Mouse (Mus musculus): ENCODE data around the gene Tmc6. TPM values are rescaled to one million over a fixed set of nuclear protein-coding genes. Genes with fewer than 3 reads are reported as not detected.
"Not testable (repeated sequence)": the region's sequence is repeated elsewhere in the genome, so short reads cannot be mapped to it uniquely, and the experiment has no call there.

Tmc6 gene
- polyA plus RNA-seq, 1 experiment from 2014 or later, result 24.5 TPM

DNA sequence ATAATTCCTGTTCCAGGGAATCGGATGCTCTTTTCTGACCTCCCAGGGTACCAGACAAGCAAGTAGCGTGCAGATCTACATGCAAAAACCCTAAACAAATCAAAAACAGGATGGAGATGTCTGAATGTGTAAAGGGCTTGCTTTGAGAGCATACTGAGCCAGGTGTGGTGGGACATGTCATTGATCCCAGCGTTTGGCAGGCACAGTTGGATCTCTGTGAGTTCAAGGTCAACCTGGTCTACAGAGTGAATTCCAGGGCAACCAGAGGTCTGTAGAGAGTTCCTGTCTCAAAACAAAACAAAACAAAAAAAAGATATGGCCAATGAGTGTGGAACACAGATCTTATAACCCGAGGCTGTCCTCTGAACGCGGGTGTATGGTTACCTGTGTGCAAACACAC, 41.4 kb upstream of the Tmc6 start:
- peaks cover 65% of the 10 kb centered on the region for H3K4me1 ChIP-seq
- H3K27me3 ChIP-seq, result no peaks in the 10 kb centered on the region
- no peak overlapping the region for H3K4me3 ChIP-seq
- peaks cover 33% of the 10 kb centered on the region for H3K36me3 ChIP-seq
- 90% methylated on average over 6 of the region's 6 CpGs for WGBS
- H3K27ac ChIP-seq, result peak overlapping the region; percentile 48; the same call in 1 of the 2 replicates
- H3K4me2 ChIP-seq, result no peak overlapping the region
- no peaks in the 10 kb centered on the region for H3K9me3 ChIP-seq
- no peak overlapping the region for H3K9ac ChIP-seq
- no peak for ATAC-seq (ENCODE audit: insufficient number of reproducible peaks, low FRiP score, low TSS enrichment, low read depth)

- peaks cover 39% of the 10 kb centered on the region for H3K36me3 ChIP-seq
- no peak overlapping the region for H3K4me2 ChIP-seq
- H3K9ac ChIP-seq, result no peak overlapping the region
- peaks cover 59% of the 10 kb centered on the region for H3K4me1 ChIP-seq
- no peak overlapping the region for H3K4me3 ChIP-seq
- WGBS, result 50% methylated on average over 7 of the region's 7 CpGs
- H3K27ac ChIP-seq, result peak overlapping the region; percentile 48
- no peaks in the 10 kb centered on the region for H3K9me3 ChIP-seq
- ATAC-seq (ENCODE audit: insufficient number of reproducible peaks, low FRiP score, low TSS enrichment, low read depth), result no peak
- no peaks in the 10 kb centered on the region for H3K27me3 ChIP-seq
These were observed 40.8 kb upstream of the Tmc6 start for GRCm38 (mm10) chr11:117822728-117823241.

GRCm38 (mm10) chr11:117821868-117822267, 39.9 kb upstream of the Tmc6 start:
- no peak for ATAC-seq (ENCODE audit: insufficient number of reproducible peaks, low FRiP score, low TSS enrichment, low read depth)
- H3K4me3 ChIP-seq, result no peak overlapping the region
- H3K27me3 ChIP-seq, result no peaks in the 10 kb centered on the region
- peaks cover 48% of the 10 kb centered on the region for H3K36me3 ChIP-seq
- H3K4me1 ChIP-seq, result peaks cover 50% of the 10 kb centered on the region
- no peak overlapping the region for H3K9ac ChIP-seq
- H3K4me2 ChIP-seq, result no peak overlapping the region
- H3K27ac ChIP-seq, result no peak overlapping the region; the same call in 1 of the 2 replicates
- WGBS, result 87% methylated on average over 9 of the region's 9 CpGs
- H3K9me3 ChIP-seq, result no peaks in the 10 kb centered on the region

DNA sequence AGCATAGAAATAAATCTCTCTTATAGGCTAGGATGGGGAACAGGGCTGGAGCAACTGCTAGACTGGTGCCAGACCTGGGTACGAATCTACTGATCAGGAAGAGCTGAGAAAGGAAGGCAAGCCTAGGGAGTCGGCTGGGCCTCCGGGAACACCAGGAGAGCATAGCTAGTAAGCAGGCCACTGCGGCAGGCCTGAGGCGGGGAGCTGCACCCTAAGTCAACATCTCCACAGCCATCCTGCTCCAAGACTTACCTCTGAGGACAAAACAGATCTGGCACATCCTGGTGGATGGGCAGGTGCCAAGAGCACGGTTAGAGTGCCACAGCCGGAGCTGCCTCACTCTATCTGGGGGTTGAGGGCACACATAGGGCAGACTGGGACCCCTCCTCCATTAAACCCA, 38.2 kb upstream of the Tmc6 start:
- no peaks in the 10 kb centered on the region for H3K27me3 ChIP-seq
- no peaks in the 10 kb centered on the region for H3K9me3 ChIP-seq
- peak overlapping the region; percentile 5; the same call in 1 of the 2 replicates for H3K27ac ChIP-seq
- H3K4me1 ChIP-seq, result peaks cover 37% of the 10 kb centered on the region
- H3K4me2 ChIP-seq, result no peak overlapping the region
- no peak overlapping the region for H3K9ac ChIP-seq
- peaks cover 63% of the 10 kb centered on the region for H3K36me3 ChIP-seq
- WGBS, result 93% methylated on average over 7 of the region's 7 CpGs
- no peak overlapping the region for H3K4me3 ChIP-seq
- no peak for ATAC-seq (ENCODE audit: insufficient number of reproducible peaks, low FRiP score, low TSS enrichment, low read depth)

DNA sequence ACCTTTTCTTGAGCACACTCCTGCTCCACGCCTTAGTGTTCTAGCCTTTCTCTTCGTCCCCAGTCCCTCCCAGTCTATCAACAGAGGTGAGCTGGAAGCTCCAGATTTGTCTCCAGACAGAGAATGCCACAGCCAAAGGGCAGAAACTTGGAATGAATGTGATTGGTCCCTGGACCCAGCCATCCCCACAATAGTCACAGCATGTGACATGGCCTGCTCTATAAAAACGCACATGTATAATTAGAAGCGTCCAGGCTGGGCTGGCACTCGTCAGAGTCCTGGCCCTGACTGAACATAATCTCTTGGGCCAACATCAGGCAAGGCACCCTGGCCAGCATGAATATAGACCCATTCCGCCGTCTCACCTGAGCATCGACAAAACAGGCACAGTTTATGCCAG, 37.1 kb upstream of the Tmc6 start:
- ATAC-seq (ENCODE audit: insufficient number of reproducible peaks, low FRiP score, low TSS enrichment, low read depth), result no peak
- no peaks in the 10 kb centered on the region for H3K9me3 ChIP-seq
- H3K4me1 ChIP-seq, result peaks cover 27% of the 10 kb centered on the region
- peaks cover 74% of the 10 kb centered on the region for H3K36me3 ChIP-seq
- H3K27me3 ChIP-seq, result no peaks in the 10 kb centered on the region
- H3K27ac ChIP-seq, result no peak overlapping the region; the same call in 1 of the 2 replicates
- 64% methylated on average over 8 of the region's 8 CpGs for WGBS
- no peak overlapping the region for H3K9ac ChIP-seq
- no peak overlapping the region for H3K4me3 ChIP-seq
- H3K4me2 ChIP-seq, result no peak overlapping the region

DNA sequence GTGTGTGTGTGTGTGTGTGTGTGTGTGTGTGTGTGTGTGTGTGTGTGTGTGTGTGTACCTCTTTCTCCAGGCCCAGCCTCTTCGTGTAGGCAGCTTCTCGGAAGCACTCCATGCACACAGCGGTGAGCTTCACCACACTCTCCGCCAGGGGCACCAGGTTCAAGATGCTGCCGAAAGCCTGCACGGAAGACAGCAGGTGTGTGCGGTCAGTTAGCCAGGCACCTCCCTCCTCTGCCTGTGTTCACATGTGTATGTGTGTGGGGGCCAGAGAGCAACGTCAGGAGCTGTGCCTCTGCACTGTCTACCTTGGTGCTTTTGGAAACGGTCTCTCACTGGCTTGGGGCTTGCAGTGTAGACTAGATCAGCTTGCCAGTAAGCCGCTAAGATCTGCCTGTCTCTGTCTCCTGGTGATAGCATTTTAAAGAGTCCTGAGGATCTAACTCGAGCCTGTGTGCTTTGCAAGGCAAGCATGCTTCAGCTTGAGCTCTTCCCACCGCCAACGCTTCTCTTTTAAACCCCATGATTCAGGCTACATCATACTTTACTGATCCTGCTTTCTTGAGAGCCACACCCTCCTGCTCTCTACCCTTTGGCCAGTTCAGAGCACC, 34.5 kb upstream of the Tmc6 start:
- WGBS, result 87% methylated on average over 12 of the region's 13 CpGs
- no peak for ATAC-seq (ENCODE audit: insufficient number of reproducible peaks, low FRiP score, low TSS enrichment, low read depth)
- Histone ChIP-seq H3K9ac (no peak overlapping the region), H3K27ac (no peak overlapping the region), H3K36me3 (peaks cover 93% of the 10 kb centered on the region), H3K4me3 (no peak overlapping the region), H3K9me3 (no peaks in the 10 kb centered on the region), H3K27me3 (no peaks in the 10 kb centered on the region), H3K4me2 (no peak overlapping the region), H3K4me1 (peaks cover 7% of the 10 kb centered on the region)

- not testable (repeated sequence) for H3K27me3 ChIP-seq; H3K9ac ChIP-seq; H3K4me2 ChIP-seq; H3K9me3 ChIP-seq; H3K4me3 ChIP-seq; ATAC-seq (ENCODE audit: insufficient number of reproducible peaks, low FRiP score, low TSS enrichment, low read depth); H3K27ac ChIP-seq
- 83% methylated on average over 9 of the region's 9 CpGs for WGBS
- peaks cover 86% of the 10 kb centered on the region for H3K36me3 ChIP-seq
- H3K4me1 ChIP-seq, result peaks cover 13% of the 10 kb centered on the region
These were observed 33.9 kb upstream of the Tmc6 start for GRCm38 (mm10) chr11:117815850-117816249.

- Histone ChIP-seq H3K27me3 (no peaks in the 10 kb centered on the region), H3K4me1 (peaks cover 23% of the 10 kb centered on the region), H3K27ac (no peak overlapping the region), H3K4me3 (no peak overlapping the region), H3K9ac (no peak overlapping the region), H3K4me2 (no peak overlapping the region), H3K36me3 (peaks cover 77% of the 10 kb centered on the region), H3K9me3 (no peaks in the 10 kb centered on the region)
- ATAC-seq (ENCODE audit: insufficient number of reproducible peaks, low FRiP score, low TSS enrichment, low read depth), result no peak
- WGBS, result 93% methylated on average over 6 of the region's 6 CpGs
These were observed 32.8 kb upstream of the Tmc6 start for GRCm38 (mm10) chr11:117814704-117815366.

- Histone ChIP-seq H3K27me3 (no peaks in the 10 kb centered on the region), H3K9me3 (no peaks in the 10 kb centered on the region), H3K4me1 (peaks cover 24% of the 10 kb centered on the region), H3K36me3 (peaks cover 68% of the 10 kb centered on the region), H3K27ac (no peak overlapping the region), H3K9ac (no peak overlapping the region), H3K4me2 (no peak overlapping the region), H3K4me3 (no peak overlapping the region)
- WGBS, result 80% methylated on average over 5 of the region's 5 CpGs
- no peak for ATAC-seq (ENCODE audit: insufficient number of reproducible peaks, low FRiP score, low TSS enrichment, low read depth)
These were observed 31.9 kb upstream of the Tmc6 start for GRCm38 (mm10) chr11:117813867-117814266.

- H3K4me1 ChIP-seq, result peaks cover 24% of the 10 kb centered on the region
- no peaks in the 10 kb centered on the region for H3K27me3 ChIP-seq
- H3K27ac ChIP-seq, result peak overlapping the region; percentile 74
- peak; percentile 64; the same call in 1 of the 2 replicates for ATAC-seq (ENCODE audit: insufficient number of reproducible peaks, low FRiP score, low TSS enrichment, low read depth)
- H3K4me3 ChIP-seq, result peak overlapping the region; percentile 96
- H3K9ac ChIP-seq, result peak overlapping the region; percentile 74
- H3K9me3 ChIP-seq, result no peaks in the 10 kb centered on the region
- peak overlapping the region; percentile 94 for H3K4me2 ChIP-seq
- WGBS, result under 1% methylated on average over 21 of the region's 21 CpGs
- peaks cover 37% of the 10 kb centered on the region for H3K36me3 ChIP-seq
These were observed 28.5 kb upstream of the Tmc6 start for GRCm38 (mm10) chr11:117810401-117811046.

DNA sequence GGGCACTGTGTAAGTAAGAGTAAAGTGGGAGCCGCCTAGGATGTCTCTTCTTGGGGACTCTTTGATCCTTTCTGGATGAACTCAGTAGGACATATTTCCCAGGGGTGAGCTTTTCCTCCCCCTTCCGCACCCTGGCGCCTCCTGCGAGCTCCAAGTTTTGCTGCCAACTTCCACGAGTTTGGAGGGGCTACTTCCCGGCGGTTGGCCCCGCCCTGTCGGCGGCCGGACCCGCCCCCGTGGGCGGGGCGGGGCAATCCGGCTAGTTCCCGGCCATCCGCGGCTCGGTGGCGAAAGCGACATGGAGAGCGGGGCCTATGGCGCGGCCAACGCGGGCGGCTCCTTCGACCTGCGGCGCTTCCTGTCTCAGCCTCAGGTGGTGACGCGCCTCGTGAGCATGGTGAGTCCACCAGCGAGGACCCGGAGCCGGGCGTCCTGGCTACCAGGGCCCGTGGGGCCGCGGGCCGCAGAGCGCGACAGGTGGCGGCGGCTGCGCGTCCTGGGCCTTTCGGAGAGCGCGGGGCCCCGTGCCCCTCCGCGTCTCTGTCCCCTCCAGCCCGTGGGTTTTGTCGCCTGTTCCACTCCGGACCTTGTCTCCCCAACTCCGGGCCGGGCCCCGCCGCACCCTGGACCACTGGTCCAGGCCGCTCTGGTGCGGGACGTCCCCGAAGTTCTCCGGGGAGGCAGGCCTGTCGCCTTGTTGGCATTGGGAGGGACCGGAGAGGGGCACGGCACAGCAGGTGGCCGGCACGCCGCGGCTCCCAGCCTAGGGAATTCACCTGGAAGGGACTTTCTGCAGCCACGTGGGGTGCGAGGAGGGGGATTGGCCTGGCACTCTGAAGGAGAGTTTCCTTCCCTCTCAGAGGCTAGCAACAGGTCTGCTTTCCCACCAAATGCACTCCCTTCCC, 27.7 kb upstream of the Tmc6 start, which contains the start of the genes Gm20708 and Syngr2:
Gm20708 (plus strand) TSS at position 262 of the 905 bp plus-strand sequence.
Syngr2 (plus strand) TSS at position 262 of the 905 bp plus-strand sequence.
- peak; percentile 35; the same call in 1 of the 2 replicates for ATAC-seq (ENCODE audit: insufficient number of reproducible peaks, low FRiP score, low TSS enrichment, low read depth)
- under 1% methylated on average over 75 of the region's 75 CpGs for WGBS
- peak within 1 kb of the TSS; percentile 74 for H3K9ac ChIP-seq
- H3K27ac ChIP-seq, result peak within 1 kb of the TSS; percentile 74
- H3K36me3 ChIP-seq, result peaks cover 28% of the 10 kb centered on the region
- H3K4me2 ChIP-seq, result peak within 1 kb of the TSS; percentile 94
- H3K4me1 ChIP-seq, result peaks cover 24% of the 10 kb centered on the region
- peak within 1 kb of the TSS; percentile 96 for H3K4me3 ChIP-seq
- H3K9me3 ChIP-seq, result no peaks in the 10 kb centered on the region
- H3K27me3 ChIP-seq, result no peaks in the 10 kb centered on the region

Data from limb, embryonic 15.5 days (tissue).